Mouse (Mus musculus) central nervous system, embryonic 18 days (tissue): ENCODE results near the gene Polr1b. TPM values are rescaled to one million over a fixed set of nuclear protein-coding genes. Genes with fewer than 3 reads are reported as not detected.

ENCODE experiments used
- polyA plus RNA-seq: library from polyadenylated mRNA; depleted of rRNA; stranded (reverse); fragments of >200 nt; gene quantifications from 2 replicates; pipeline ENCODE4 v1.2.3, GENCODE M21; 2012; rRNA removed

The Polr1b gene
- polyA plus RNA-seq = 29.6 and 33.1 TPM in 2 replicates

GRCm38 (mm10) chr2:129100784-129101310 lies at the start of gene Polr1b:
Polr1b (plus strand) TSS chr2:129100995.

GRCm38 (mm10) chr2:129065437-129066282 lies 35.1 kb upstream of the Polr1b start, which contains the start of gene Ttl:
Ttl (plus strand) TSS chr2:129065942.

GRCm38 (mm10) chr2:129129412-129129929 lies 28.7 kb downstream of the Polr1b start, which contains the start of gene Chchd5:
Chchd5 (plus strand) TSS chr2:129129700.

Other genes starting within 250 kb of the Polr1b start
- 2.0 and 2.2 TPM in 2 replicates for gene Fbln7, start 238.0 kb upstream of the Polr1b start, polyA plus RNA-seq
- 11.5 and 12.4 TPM in 2 replicates for gene Zc3h8, start 156.9 kb upstream of the Polr1b start, polyA plus RNA-seq
- gene Zc3h6, start 133.6 kb upstream of the Polr1b start, polyA plus RNA-seq = 2.7 and 3.4 TPM in 2 replicates
- 13.8 and 14.7 TPM in 2 replicates for gene Gm10762, start 133.3 kb upstream of the Polr1b start, polyA plus RNA-seq
- 0.43 and 0.57 TPM in 2 replicates for gene Vinac1, start 52.8 kb upstream of the Polr1b start, polyA plus RNA-seq
- 38.2 and 40.5 TPM in 2 replicates for gene Ttl, start 35.1 kb upstream of the Polr1b start, polyA plus RNA-seq
- 18.9 and 19.0 TPM in 2 replicates for gene Chchd5, start 28.7 kb downstream of the Polr1b start, polyA plus RNA-seq
- gene Slc20a1, start 97.8 kb downstream of the Polr1b start, polyA plus RNA-seq = 80.2 and 87.0 TPM in 2 replicates
- 2.6 and 2.9 TPM in 2 replicates for gene Ckap2l, start 196.2 kb downstream of the Polr1b start, polyA plus RNA-seq
- gene Il1a, start 209.0 kb downstream of the Polr1b start, polyA plus RNA-seq = 0.09 and 0.18 TPM in 2 replicates